Mouse (Mus musculus) kidney, adult 8-10 months (tissue): ENCODE measurements around the gene Nup210l.
A peak's percentile ranks its signal among the peaks of the same experiment; 100 is the strongest.
"Not testable (repeated sequence)": the region's sequence is repeated elsewhere in the genome, so short reads cannot be mapped to it uniquely, and the experiment has no call there.

ENCODE experiments used
- DNase-seq, 2 experiments: peaks; one replicate each; pipeline ENCODE4 v3.0.0; 2022

The Nup210l gene

DNA sequence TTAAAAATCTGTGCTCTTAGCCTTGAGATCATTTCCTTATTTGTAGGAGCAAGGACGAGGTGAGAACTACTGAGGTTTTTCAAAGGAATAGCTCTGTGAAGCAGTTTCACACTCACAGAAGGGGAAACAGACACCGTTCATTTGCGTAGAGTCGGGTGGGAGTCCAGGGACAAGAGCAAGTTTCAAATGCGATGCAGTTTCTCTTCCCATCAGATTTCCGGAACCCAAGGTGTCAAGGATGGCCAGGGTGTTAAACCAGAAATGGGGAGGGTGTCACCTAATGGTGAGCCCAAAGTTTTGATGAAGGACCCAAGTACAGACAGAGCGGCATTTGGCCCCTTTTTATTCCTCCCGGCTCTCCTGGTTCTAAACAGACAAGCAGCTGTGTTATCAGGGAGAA lies 127.1 kb downstream of the Nup210l start:
- no peak for DNase-seq

DNA sequence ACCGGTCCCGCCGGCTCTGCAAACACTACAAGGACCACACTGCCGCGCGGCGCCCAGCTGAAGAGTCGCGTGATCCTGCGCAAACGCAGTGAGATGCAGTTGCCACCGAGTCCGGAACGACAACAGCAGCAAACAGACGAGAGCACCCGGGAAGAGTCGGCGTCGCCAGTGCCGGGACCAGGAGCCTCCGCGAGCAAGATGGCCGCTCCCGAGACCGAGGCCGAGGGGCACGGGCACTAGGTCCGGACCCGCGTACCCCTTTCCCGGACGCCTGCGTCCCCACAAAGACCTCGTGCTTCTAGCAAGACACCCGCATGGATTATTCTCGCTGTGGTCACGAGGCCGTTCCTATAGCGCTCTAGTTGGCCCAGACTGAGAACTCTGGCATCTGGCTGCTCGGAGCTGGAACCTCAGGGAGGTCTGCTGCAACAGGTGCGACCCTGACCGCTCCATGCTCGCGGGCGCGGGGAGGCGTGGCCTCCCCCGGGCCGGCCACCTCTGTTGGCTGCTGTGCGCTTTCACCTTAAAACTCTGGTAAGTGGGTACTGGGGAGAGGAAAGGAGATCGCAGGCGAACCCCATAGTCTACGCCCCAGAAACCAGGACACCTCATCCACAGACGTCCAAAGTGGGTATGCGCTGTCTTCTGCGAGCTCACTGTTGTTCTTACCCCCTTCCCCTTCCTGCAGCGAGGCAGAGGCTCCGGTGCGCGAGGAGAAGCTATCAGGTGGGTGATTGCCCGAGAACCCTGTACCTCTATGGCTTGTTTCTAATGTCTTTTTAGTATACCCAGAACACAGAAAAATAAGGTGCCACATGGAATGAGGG lies 127.8 kb downstream of the Nup210l start, which contains the start of gene Jtb:
Gene Jtb, plus strand, starts transcription at position 91 of the 827 bp plus-strand sequence.
- DNase-seq, result peak; percentile 95

DNA sequence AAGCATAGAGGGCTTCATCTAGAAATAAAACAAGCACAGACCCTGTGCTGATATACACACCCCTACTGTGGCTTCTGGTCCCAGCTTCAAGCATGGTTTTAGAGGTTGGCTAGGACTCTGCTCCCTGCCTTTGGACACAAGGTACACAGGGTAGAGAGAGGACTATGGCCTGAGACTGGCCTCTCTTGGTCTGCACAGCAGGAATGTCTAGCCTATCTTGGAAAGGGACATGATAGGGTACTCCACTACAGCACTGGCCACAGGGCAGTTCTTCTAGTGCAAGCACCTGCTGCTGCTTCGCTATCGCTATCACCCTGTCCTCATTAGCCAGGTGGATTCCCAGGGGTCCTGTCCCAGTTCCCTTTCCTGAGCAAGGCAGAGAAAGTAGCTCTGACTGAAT lies 137.3 kb downstream of the Nup210l start:
- peak; percentile 59 to 67 for DNase-seq

DNA sequence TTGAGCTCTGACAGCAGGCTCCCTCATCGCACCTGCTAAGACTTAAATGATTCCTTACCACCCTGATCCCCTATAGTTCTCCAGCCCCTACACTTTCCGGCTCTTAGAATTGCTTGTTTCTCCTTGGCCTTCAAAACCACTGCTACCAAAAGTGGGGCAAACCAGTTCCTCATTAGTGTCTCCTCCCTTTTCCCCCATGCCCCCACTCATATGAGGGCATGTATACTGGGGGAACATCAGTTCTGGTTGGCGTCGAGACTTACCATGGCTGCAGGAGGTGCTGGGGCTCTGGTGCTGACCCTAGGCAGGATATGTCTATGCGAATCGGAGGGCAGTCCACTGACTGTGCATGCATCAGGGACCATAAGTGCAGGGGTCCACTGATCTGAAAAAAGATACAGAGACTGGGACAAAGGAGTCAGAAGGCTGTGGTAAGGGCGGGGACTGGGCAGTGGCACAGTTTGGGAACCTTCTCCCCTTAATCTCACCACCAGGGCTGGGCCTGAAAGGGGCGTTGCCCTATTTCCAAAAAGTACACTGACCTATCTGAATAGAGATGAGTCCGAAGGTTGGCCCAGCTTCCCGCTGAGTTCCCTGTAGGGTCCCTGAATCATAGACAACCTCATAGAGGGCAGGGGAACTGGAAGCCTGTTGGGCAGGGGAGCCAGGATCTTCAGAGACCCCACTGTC lies 137.9 kb downstream of the Nup210l start:
- no peak for DNase-seq

DNA sequence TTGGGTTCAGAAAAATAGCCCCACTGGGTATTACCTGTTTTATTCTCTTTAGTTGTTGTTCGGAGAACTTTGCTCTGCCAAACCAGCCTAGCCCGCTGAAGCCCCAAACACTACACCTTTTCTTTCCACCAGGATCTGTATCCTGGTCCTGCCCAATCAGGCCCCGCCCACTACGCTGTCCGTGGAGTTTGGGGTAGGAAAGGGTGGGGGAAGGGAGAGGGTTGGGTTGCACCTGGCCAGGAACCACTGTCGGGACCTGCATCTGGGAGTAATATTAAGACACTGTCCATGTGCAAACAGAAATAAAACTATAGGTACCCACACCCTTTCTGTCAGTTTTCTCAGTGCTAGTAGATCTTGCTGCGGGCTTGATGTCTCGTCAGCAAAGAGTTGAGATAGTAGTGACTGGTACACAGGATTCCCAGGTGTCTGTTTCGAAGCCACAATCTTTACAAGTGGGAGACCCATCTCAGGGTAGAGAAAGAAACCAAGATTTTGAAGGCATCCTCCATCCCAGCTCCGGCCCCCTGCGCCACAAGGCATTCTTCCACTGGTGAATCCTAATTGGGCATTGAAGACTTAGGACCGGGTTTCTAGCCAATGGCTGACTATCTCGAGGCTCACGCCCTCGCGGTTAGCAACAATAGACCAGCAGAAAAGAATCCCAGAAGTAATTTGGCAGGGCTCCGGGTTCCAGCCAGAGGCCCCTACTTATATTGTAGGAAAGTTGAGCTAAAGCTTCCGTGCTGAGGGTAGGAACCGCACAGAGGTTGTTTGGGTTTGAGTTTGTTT lies 139.2 kb downstream of the Nup210l start, which contains the start of gene Creb3l4:
Gene Creb3l4, minus strand, starts transcription at position 529 of the 792 bp plus-strand sequence.
- no peak for DNase-seq

DNA sequence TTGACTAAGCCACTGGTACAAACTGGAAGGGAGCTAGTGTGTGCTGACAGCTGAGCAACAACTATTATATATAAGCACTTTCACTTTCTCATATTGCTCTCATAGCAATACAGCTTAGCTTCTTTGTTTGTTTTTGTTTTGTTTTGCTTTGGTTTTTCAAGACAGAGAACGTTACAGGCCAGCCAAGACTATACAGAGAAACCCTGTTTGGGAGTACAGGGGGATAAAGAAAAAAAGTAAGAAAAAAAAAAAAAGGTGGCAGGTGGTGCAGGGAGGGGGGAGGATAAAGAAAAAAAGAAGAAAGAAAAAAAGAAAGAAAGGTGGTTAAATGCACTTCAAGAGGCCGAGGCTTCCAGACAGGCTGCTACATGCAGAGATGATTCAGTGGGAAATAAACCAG lies 141.5 kb downstream of the Nup210l start:
- no peak for DNase-seq

DNA sequence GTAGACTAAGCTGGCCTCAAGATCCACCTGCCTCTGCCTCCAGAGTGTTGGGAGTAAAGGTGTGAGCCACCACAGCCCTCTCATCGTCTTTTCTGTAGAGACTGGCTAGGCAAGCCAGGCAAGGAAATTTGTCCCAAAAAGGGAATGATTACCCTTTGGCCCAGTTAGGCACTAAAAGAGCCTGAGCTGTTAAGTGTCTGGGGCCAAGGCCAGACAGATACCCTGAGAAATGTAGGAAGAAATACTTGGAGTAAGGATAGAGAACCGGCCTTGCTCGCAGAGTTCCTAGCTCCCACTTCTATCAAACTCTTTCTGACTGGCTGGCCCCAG lies 143.7 kb downstream of the Nup210l start:
- no peak for DNase-seq

DNA sequence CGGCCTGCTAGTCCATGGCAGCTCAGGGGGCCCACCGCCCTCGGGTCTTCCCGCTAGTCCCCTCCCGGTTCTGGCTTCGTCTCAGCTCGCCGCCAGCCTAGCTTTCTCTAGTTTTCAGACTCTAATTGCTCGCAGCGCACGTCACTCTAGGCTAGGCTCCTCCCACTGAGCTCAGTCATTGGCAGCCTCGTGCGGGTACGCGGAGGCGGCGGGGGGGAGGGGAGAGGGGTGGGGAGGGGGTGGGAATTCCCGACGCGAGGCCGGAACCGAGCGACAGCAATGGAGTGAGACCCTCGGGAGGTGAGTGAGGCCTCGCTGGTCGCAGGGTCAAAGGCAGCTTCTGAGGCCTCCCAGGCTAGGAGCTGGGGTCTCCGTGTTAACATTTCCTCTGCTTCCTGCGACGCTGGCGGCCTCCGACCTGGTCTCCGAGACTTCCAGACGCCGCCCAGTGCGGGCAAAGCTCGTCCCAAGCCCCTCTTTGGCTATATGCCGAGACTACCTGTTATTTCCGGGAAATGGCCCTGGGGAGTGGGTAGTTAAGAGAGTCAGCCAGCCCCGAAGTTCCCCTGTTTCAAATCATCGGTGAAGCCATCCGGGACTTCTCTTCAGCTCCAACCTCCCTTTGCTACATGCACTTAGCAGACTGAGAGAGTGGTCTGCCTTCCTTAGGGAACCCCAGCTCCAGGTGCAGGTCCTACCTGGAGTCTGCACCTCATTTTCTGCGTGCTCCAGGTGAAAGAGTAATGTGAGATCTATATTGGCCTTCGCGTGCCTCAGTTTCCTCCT lies 144.2 kb downstream of the Nup210l start, which contains the start of gene Slc39a1:
Gene Slc39a1, plus strand, starts transcription at position 213 of the 786 bp plus-strand sequence.
- peak; percentile 95 for DNase-seq

DNA sequence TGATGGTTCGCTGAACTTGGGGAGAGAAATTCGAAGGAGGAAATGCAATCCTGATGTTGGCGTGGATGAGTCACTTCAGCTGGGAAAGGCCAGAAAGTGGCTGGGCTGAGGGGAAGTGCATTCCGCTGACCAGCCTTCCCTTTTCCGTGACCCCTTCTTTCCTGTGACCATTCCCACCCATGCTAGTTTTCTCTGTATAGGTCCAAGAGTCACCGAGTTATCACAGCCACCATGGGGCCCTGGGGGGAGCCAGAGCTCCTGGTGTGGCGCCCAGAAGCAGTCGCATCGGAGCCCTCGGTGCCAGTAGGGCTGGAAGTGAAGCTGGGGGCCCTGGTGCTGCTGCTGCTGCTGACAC lies 144.8 kb downstream of the Nup210l start:
- no peak for DNase-seq

DNA sequence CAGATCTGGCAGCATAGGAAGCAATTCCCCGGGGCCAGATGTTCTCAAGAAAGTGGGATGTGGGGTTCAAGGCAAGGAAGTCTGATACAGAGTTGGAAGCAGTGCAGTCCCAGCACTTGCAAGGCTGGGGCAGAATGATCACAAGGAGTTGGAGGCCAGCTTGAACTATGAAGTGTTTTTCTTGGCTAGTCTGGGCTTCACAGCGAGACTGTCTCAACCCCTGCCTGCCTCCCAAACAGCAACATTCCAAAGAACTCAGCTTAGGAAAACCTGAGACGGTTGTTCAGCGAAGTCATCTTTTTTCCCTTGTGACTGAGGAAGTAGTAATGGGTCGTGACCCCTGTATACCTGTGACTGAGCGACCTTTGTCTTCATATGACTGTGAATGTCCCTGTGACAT lies 146.9 kb downstream of the Nup210l start:
- no peak for DNase-seq

DNA sequence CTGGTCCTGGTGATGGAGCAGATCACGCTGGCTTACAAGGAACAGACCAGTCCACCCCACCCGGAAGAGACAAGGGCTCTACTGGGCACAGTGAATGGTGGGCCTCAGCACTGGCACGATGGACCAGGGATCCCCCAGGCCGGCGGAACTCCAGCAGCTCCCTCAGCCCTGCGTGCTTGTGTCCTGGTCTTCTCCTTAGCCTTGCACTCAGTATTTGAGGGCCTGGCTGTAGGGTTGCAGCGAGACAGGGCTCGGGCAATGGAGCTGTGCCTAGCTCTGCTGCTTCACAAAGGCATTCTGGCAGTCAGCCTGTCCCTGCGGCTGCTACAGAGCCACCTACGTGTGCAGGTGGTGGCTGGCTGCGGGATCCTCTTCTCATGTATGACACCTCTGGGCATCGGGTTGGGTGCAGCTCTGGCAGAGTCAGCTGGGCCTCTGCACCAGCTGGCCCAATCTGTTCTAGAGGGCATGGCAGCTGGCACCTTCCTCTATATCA lies 147.8 kb downstream of the Nup210l start:
- not testable (repeated sequence) for DNase-seq

DNA sequence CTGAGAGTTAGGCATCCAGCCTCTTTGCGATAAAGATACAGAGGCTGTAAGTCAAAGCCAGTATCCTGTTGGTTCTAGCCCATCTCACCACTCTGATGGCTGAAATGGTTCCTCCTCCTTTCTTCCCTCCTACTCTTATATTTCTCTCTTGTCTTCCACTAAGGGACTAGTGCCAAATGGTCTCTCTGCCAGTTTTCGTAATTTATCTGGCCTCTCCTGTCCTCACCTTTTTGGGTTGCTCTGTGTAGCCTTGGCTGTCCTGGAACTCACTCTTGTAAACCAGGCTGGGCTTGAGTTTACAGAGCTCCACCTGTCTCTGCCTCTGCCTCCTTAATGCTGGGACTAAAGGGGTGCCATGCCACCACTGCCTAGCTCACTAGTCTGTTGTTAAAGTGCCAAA lies 148.7 kb downstream of the Nup210l start:
- DNase-seq, result not testable (repeated sequence)

DNA sequence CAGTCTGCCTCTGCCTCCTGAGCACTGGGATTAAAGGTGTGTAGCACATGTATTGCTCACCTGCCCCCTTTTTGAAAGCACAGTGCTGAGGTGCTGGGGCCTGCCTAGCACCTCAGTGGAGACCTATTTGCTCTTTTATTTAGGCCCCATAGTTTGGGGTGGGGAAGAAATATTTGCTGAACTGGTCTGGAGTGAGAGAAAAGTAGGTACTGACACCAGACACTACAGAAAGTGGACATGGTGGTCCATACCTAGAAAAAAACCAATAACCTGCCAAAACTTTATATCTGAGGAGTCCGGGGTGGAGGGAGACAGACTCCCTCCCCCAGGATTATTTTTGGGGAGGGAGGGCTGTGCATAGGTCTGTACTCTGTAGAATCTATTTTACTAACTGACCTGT lies 149.2 kb downstream of the Nup210l start:
- DNase-seq, result not testable (repeated sequence)

DNA sequence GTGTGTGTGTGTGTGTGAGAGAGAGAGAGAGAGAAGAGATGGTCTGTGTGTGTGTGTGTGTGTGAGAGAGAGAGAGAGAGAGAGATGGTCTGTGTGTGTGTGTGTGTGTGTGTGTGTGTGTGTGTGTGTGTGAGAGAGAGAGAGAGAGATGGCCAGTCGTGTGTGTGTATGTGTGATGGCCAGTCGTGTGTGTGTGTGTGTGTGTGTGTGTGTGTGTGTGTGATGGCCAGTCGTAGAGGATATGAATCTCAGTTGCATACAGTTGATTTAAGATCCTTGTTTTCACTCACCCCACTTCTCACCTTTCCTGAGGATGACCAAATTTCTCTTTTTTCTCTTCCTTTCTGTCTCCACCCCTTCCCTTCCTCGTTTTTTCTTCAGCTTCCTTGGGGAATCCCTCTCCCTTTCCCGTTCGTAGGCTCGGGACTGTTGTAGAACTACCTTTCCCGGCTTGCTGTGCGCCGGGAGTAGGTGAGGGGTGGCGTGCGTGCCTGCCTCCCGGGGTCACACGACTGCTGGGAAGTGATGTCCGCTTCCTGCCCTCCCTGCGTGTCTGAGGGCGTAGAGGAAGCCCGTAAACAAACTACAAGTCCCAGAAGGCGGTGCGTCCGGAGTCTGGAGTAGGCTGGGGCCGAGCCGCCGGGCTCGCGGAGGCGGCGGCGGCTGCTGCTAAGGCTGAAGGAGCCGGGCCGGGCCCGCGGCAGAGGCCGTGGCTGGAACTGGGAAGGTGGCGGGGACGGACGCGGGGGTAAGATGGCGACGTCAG lies 149.9 kb downstream of the Nup210l start, which contains the start of gene Crtc2:
Gene Crtc2, plus strand, starts transcription at position 511 of the 766 bp plus-strand sequence.
- peak; percentile 96 to 98 for DNase-seq

DNA sequence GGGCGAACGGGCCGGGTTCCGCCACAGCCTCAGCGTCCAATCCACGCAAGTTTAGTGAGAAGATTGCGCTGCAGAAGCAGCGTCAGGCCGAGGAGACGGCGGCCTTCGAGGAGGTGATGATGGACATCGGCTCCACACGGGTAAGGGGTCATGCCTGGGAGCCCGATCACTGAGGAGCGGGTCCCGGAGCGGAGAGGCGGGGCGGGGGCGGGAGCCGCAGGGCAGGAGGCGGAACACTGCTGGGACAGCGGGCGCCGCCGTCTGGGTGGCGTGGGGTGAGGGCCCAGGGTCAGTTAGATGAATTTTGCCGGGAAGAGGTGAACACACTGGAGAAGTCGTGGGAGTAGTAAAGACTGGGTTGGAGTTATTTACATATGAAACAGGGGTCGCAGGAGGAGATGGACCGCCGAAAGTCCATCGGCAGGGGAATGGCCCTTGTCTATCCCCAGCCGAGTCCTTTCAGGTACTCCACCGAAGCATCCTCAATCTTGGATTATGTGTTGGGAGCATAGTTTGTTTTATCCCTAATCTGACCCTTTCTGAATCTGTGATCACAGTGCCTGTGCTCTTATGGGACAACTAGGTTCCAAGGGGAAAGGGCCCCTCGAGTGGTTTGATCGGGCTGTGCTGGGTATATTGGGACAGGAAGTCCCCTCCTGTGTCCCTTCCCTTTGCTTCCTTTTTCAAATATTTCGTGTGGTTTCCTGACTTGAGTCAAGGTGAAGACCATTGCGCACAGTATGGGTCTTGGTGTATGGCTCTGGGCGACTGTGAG lies 150.7 kb downstream of the Nup210l start:
- no peak for DNase-seq

DNA sequence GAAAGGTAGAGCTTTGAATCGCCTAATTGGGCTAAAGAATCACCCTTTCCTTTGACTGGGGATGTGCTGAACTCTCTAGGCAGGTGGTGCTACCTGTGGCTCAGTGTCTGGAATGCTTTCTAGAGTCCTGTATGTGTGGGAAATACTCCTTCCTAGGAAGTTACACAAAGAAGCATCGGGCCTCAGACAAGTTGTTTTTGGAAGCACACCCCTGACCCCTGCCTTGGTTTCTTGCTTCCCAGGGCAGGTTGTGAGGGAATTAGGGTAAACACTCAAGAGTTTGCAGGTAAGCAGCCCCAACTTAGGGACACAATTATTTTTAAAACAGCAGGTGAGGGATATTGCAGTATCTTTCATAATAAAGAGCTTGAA lies 151.2 kb downstream of the Nup210l start:
- DNase-seq, result no peak

DNA sequence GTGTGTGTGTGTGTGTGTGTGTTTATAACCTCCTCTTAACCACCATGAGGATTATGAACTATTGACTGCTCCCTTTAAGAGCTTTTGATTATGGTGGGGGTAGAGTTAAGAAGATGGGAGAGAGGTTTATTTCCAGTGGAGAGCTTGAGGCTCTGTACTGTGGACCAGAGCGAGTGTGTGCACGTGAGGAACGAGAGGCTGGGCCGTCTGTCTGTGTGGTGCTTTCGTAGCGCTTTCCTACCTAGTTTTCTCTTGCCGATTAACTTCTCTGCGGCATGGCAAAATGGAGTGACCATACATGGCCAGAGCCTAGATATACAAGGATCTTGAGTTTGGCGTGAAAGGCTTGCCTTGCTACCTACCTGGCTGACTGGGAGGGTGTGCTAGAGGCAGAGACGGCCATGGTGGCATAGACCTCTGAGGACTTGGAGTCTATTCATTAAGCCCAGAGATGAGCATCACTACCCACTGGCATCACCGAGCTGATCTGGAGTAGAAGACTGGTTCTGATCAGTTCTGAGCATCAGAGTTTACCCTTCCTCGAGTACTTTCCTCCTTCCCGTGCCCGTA lies 151.9 kb downstream of the Nup210l start:
- DNase-seq, result no peak

DNA sequence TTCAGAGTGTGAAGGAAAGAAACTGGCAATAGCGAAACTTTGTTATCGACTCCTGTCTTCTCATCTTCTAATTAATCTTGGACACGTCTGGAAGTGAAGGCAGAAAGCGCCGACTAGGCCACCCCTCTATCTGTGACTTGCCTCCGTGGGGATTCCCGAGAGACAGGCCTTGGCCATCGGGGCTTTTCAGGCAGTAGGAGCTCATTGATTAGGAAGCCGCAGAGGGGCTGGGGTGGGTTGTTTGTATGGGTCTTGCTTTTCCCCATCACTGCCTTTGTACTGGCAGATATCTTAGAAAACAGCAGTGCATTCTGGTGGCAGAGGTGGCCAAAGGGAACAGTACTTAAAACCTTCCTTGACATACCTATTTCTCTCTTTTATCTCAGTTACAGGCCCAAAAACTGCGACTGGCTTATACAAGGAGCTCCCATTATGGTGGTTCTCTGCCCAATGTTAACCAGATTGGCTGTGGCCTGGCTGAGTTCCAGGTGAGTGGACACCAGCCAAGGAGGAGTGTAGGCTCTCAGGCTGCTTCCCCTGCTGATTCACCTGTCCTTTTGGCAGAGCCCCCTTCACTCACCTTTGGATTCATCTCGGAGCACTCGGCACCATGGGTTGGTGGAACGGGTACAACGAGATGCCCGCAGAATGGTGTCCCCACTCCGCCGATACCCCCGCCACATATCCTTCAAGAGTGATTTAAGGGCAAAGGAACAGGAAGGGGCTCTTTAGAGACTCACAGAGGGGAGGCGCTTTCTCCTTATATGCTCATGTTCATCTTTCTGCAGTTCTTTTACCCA lies 153.0 kb downstream of the Nup210l start:
- peak; percentile 46 to 73 for DNase-seq

DNA sequence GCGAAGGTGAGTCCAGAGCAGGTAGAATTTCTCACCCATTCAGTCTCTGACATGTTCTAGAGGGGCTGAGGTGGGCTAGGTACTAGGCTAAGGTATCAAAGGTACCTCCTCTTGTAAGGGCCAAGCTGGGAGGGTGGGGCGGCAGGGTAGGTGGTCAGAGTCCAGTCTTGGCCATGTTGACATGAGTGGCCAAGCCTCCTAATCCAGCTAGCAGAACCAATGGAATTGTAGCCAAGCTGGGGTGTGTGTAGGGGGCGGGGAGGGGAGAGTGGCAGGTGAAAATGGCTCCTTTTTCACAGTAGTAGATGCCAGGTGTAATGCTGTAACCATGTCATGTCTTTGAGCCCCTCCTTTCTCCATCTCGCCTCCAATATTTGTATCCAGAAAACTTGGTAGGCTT lies 154.6 kb downstream of the Nup210l start:
- DNase-seq, result peak; percentile 64
